Mouse (Mus musculus) E14TG2a.4 (cell line): ENCODE results near the gene Epm2aip1.
A peak's percentile ranks its signal among the peaks of the same experiment; 100 is the strongest.

Experiments
- H3K27me3 ChIP-seq: 2 replicates; pipeline ENCODE4 v1.6.1; 2014; ENCODE audit warnings: low read length, control low read depth; ENCODE audit not compliant: insufficient read depth
- H3K36me3 ChIP-seq: 2 replicates; pipeline ENCODE4 v1.6.1; 2014; ENCODE audit warnings: low read length, control low read depth; ENCODE audit not compliant: insufficient read depth
- H3K4me1 ChIP-seq: replicated peaks from 2 replicates; pipeline ENCODE4 v1.6.1; 2014; ENCODE audit warnings: low read depth, low read length, control low read depth
- H3K4me3 ChIP-seq: replicated peaks from 2 replicates; pipeline ENCODE4 v1.5.1; 2014; ENCODE audit warnings: mild to moderate bottlenecking, low read length
- H3K9me3 ChIP-seq: 2 replicates; pipeline ENCODE4 v1.6.1; 2014; ENCODE audit warnings: low read length, control low read depth
- CTCF ChIP-seq: conservative IDR thresholded peaks from 2 replicates; pipeline ENCODE4 v1.5.1; 2014; ENCODE audit warnings: low read length
- NANOG ChIP-seq: IDR thresholded peaks from 2 replicates; pipeline ENCODE4 v1.6.1; 2014; ENCODE audit warnings: borderline replicate concordance, low read length, mixed read lengths
- POU5F1 ChIP-seq: IDR thresholded peaks from 2 replicates; pipeline ENCODE4 v1.6.1; 2014; ENCODE audit warnings: low read length, borderline replicate concordance

The Epm2aip1 gene

GRCm38 (mm10) chr9:111311031-111311842 lies 39.5 kb downstream of the Epm2aip1 start, which contains the start of gene Trank1:
TSS of gene Trank1 (plus strand) at chr9:111311739.
- Histone ChIP-seq H3K9me3 (no peaks in the 10 kb centered on the region), H3K4me1 (no peaks in the 10 kb centered on the region; the same call in 1 of the 2 replicates), H3K36me3 (no peaks in the 10 kb centered on the region), H3K27me3 (peaks cover 53% of the 10 kb centered on the region), H3K4me3 (peak within 1 kb of the TSS; percentile 79)
- TF ChIP-seq NANOG: no peak
- no peak for TF ChIP-seq POU5F1
- TF ChIP-seq CTCF: no peak

- Histone ChIP-seq H3K36me3 (no peaks in the 10 kb centered on the region), H3K27me3 (peaks cover 53% of the 10 kb centered on the region), H3K9me3 (no peaks in the 10 kb centered on the region), H3K4me3 (peak overlapping the region; percentile 75), H3K4me1 (no peaks in the 10 kb centered on the region; the same call in 1 of the 2 replicates)
- TF ChIP-seq NANOG (no peak), POU5F1 (no peak), CTCF (no peak)
These were observed 40.2 kb downstream of the Epm2aip1 start for GRCm38 (mm10) chr9:111311843-111312441.

GRCm38 (mm10) chr9:111312442-111313141 lies 40.9 kb downstream of the Epm2aip1 start:
- Histone ChIP-seq H3K4me1 (no peaks in the 10 kb centered on the region; the same call in 1 of the 2 replicates), H3K4me3 (peak overlapping the region; percentile 79), H3K27me3 (peaks cover 53% of the 10 kb centered on the region), H3K9me3 (no peaks in the 10 kb centered on the region), H3K36me3 (no peaks in the 10 kb centered on the region)
- TF ChIP-seq NANOG: no peak
- TF ChIP-seq POU5F1: no peak
- TF ChIP-seq CTCF: no peak

GRCm38 (mm10) chr9:111313299-111313698 lies 41.6 kb downstream of the Epm2aip1 start:
- no peak for TF ChIP-seq NANOG
- no peak for TF ChIP-seq CTCF
- TF ChIP-seq POU5F1: no peak
- Histone ChIP-seq H3K27me3 (peaks cover 53% of the 10 kb centered on the region), H3K4me3 (no peak overlapping the region), H3K9me3 (no peaks in the 10 kb centered on the region), H3K36me3 (no peaks in the 10 kb centered on the region), H3K4me1 (no peaks in the 10 kb centered on the region; the same call in 1 of the 2 replicates)

- Histone ChIP-seq H3K4me3 (no peak overlapping the region), H3K4me1 (no peaks in the 10 kb centered on the region; the same call in 1 of the 2 replicates), H3K36me3 (no peaks in the 10 kb centered on the region), H3K9me3 (no peaks in the 10 kb centered on the region), H3K27me3 (peaks cover 52% of the 10 kb centered on the region)
- no peak for TF ChIP-seq CTCF
- TF ChIP-seq POU5F1: no peak
- TF ChIP-seq NANOG: no peak
These were observed 42.1 kb downstream of the Epm2aip1 start for GRCm38 (mm10) chr9:111313793-111314192.

- Histone ChIP-seq H3K27me3 (peaks cover 48% of the 10 kb centered on the region), H3K9me3 (no peaks in the 10 kb centered on the region), H3K4me3 (no peak overlapping the region), H3K36me3 (no peaks in the 10 kb centered on the region), H3K4me1 (no peaks in the 10 kb centered on the region; the same call in 1 of the 2 replicates)
- TF ChIP-seq NANOG (no peak), CTCF (peak; percentile 65), POU5F1 (no peak)
These were observed 42.5 kb downstream of the Epm2aip1 start for GRCm38 (mm10) chr9:111314219-111314618.

- TF ChIP-seq NANOG (no peak), CTCF (no peak), POU5F1 (no peak)
- no peak overlapping the region for H3K4me3 ChIP-seq
- peaks cover 4% of the 10 kb centered on the region; the same call in 1 of the 2 replicates for H3K27me3 ChIP-seq
- no peaks in the 10 kb centered on the region for H3K36me3 ChIP-seq
- no peaks in the 10 kb centered on the region for H3K9me3 ChIP-seq
- H3K4me1 ChIP-seq: no peaks in the 10 kb centered on the region
These were observed 49.2 kb downstream of the Epm2aip1 start for GRCm38 (mm10) chr9:111320912-111321311.

- no peaks in the 10 kb centered on the region for H3K4me1 ChIP-seq
- TF ChIP-seq POU5F1 (no peak), NANOG (no peak), CTCF (no peak)
- H3K9me3 ChIP-seq: no peaks in the 10 kb centered on the region
These were observed 53.2 kb downstream of the Epm2aip1 start for GRCm38 (mm10) chr9:111324881-111325280.

More at GRCm38 (mm10) chr9:111324881-111325280, 53.2 kb downstream of the Epm2aip1 start:
- no peaks in the 10 kb centered on the region for H3K36me3 ChIP-seq
- no peak overlapping the region for H3K4me3 ChIP-seq
- peaks cover 6% of the 10 kb centered on the region; the same call in 1 of the 2 replicates for H3K27me3 ChIP-seq
